Mouse (Mus musculus): ENCODE results near the gene Olfr352.

GRCm38 (mm10) chr2:36905380-36905779 lies 37.1 kb downstream of the Olfr352 start, which contains the start of gene Olfr354:
- no peak for TF ChIP-seq POLR2A (IDR thresholded peaks at IDR 0.05; ENCODE audit: borderline replicate concordance, extremely low read depth, insufficient read depth, insufficient read length, poor library complexity, severe bottlenecking)
- no peak for TF ChIP-seq CTCF (IDR thresholded peaks at IDR 0.05; ENCODE audit: borderline replicate concordance, extremely low read depth, insufficient read depth, insufficient read length)

Measured in brain, embryonic 14.5 days (tissue).